Mouse (Mus musculus) limb, embryonic 12.5 days (tissue): ENCODE results near the gene Scn3a. TPM values are rescaled to one million over a fixed set of nuclear protein-coding genes. Genes with fewer than 3 reads are reported as not detected.

ENCODE experiments used
- polyA plus RNA-seq: library from polyadenylated mRNA; unstranded; fragments of >200 nt; fragmentation: Nextera tagmentation; extraction: Ambion mirVana; gene quantifications from 2 replicates; pipeline ENCODE4 v1.2.1, GENCODE M21; 2016

Gene Scn3a
- polyA plus RNA-seq, 1 experiment from 2014 or later, result 2.5 TPM

Other genes starting within 250 kb of the Scn3a start
- 0.52 and 0.53 TPM in 2 replicates for gene Slc38a11, start 203.6 kb downstream of the Scn3a start, polyA plus RNA-seq
- gene Scn2a, start 53.1 kb upstream of the Scn3a start, polyA plus RNA-seq, result 3.5 and 4.5 TPM in 2 replicates